Mouse (Mus musculus): Measurements from ENCODE around the gene Klra9. TPM values are rescaled to one million over a fixed set of nuclear protein-coding genes. Genes with fewer than 3 reads are reported as not detected.
"Not testable (repeated sequence)": the region's sequence is repeated elsewhere in the genome, so short reads cannot be mapped to it uniquely, and the experiment has no call there.

The Klra9 gene
- total RNA-seq (2017) = 226 to 649 TPM (median 260 TPM) in 3 replicates

DNA sequence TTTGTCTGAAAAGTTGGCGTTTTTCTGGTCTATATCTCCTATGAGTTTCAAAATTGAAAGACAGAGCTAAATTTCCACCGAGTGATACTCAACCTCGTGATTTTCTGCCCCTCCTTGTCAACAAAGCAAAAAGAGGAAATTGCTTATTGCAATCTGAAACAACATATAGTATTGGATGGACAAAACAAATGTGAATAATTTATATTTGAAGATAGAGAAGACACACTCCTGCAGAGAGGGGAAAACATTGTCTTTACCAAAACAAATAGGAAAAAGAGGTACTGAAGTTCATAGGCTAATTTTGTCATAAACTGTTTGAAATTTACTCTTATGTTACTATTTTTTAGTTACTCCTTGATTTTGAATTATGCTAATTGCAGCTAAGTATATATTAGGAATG, at the start of gene Klra9:
Gene Klra9 (minus strand): TSS at position 101 of the 400 bp plus-strand sequence.
- ATAC-seq (replicated peaks; ENCODE audit: insufficient number of reproducible peaks, low FRiP score, low TSS enrichment, poor library complexity, severe bottlenecking) = not testable (repeated sequence)

DNA sequence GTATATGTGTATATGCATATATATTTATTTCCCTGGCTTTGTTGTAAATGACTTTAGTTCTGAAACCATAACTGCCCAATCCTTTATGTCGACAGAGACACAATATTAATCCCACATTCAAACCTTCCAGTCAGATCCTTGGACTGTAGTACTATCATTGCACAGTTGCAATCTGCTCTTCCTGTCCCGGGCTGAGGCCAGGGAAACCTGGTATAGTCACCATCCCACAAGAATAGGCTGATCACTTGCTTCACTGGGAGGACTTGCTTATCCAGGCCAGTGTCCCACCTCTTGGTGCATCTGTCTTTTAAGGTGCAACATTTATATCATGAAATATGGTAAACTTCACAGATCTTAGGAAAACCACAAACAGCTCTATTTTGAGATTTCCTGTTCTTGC, 44.6 kb upstream of the Klra9 start:
- no peak for ATAC-seq (replicated peaks; ENCODE audit: insufficient number of reproducible peaks, low FRiP score, low TSS enrichment, poor library complexity, severe bottlenecking)

DNA sequence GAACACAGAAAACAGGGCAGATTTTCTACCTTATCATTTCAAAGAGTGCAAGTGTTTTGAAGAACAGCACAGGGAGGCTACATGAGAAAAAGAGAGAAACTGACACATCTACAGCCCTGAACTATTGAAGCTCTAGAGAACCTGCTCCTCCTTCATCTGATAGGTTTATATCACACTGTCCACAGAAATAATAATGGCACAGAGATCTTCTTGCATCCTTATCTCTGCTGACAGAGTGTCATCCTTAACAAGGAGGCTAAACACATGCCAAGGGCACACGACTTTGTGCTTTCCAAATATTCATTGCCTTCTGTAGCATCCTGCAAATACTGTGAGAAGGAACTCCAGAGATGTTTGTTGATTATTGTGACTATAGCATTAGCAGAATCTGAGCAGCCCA, 43.7 kb upstream of the Klra9 start:
- no peak for ATAC-seq (replicated peaks; ENCODE audit: insufficient number of reproducible peaks, low FRiP score, low TSS enrichment, poor library complexity, severe bottlenecking)

DNA sequence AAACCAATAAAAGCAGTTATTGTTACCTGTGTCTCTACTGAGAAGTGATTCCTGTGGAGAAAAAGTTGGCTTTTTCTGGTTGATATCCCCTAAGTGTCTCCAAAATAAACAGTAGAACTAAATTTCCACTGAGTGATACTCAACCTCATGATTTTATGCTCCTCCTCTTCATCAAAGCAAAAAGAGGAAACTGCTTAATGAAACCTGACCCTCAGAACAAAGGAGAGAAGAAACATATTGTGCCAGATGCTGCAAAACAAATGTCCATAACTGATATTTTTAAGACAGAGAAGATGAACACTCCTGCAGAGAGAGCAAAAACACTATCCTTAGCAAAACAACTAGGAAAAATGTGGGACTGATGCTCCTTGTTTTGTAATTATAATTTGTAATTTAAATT, 40.3 kb upstream of the Klra9 start, which contains the start of gene Klra7:
Gene Klra7 (minus strand): TSS at position 101 of the 400 bp plus-strand sequence.
- ATAC-seq (replicated peaks; ENCODE audit: insufficient number of reproducible peaks, low FRiP score, low TSS enrichment, poor library complexity, severe bottlenecking) = no peak

DNA sequence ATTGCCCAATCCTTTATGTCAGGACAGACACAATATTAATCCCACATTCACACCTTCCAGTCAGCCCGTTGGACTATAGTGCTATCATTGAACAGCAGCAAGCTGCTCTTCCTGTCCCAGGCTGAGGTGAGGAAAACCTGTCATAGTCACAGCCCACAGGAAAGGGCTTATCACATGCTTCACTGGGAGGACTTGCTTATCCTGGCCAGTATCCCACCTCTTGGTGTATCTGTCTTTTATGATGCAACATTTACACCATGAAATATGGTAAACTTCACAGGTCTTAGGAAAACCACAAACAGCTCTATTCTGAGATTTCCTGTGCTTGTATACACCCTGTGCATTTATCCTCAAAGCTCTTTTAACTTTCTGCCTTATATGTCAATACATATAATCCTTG, 4.5 kb upstream of the Klra9 start:
- ATAC-seq (replicated peaks; ENCODE audit: insufficient number of reproducible peaks, low FRiP score, low TSS enrichment, poor library complexity, severe bottlenecking) = not testable (repeated sequence)

DNA sequence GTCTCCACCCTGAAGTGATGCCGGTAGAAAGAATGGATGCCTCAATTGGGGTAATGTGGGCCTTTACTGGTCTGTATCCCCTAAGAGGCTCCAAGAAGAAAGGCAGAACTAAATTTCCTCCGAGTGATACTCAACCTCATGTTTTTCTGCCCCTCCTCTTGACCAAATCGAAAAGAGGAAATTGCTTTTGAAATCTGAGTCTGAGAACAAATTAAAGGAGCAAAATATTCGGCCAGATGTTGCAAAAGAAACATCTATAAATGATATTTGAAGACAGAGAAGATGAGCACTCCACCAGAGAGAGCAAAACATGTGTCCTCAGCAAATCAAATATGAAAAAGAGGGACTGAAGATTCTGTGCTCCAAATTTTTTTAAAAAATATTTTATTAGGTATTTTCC, 63.1 kb downstream of the Klra9 start, which contains the start of gene Klra8:
Gene Klra8 (minus strand): TSS at position 101 of the 400 bp plus-strand sequence.
- not testable (repeated sequence) for ATAC-seq (replicated peaks; ENCODE audit: insufficient number of reproducible peaks, low FRiP score, low TSS enrichment, poor library complexity, severe bottlenecking)

Other genes with a start within 250 kb of the Klra9 start
- gene Klra6, start 166.2 kb downstream of the Klra9 start, total RNA-seq (2017) = 6.3 to 30.5 TPM (median 8.1 TPM) in 3 replicates
- gene Klra4, start 125.8 kb downstream of the Klra9 start, total RNA-seq (2017) = 205 to 522 TPM (median 253 TPM) in 3 replicates
- gene Klra8, start 63.2 kb downstream of the Klra9 start, total RNA-seq (2017) = 378 to 1,067 TPM (median 516 TPM) in 3 replicates
- gene Klra7, start 40.2 kb upstream of the Klra9 start, total RNA-seq (2017) = 165 to 608 TPM (median 201 TPM) in 3 replicates
- 17.4 to 161 TPM (median 24.5 TPM) in 3 replicates for gene Klra10, start 88.8 kb upstream of the Klra9 start, total RNA-seq (2017)
- 113 to 260 TPM (median 122 TPM) in 3 replicates for gene Klra3, start 144.5 kb upstream of the Klra9 start, total RNA-seq (2017)
- 35.8 to 103 TPM (median 44.6 TPM) in 3 replicates for gene Klra1, start 193.8 kb upstream of the Klra9 start, total RNA-seq (2017)

Measured in monocyte, adult 5-6 weeks (primary cell).